Mouse (Mus musculus): ENCODE measurements around the gene Nxph3. TPM values are rescaled to one million over a fixed set of nuclear protein-coding genes. Genes with fewer than 3 reads are reported as not detected.

The Nxph3 gene
- total and polyA plus RNA-seq, 2 experiments from 2014 or later, result 9.5 to 35.7 TPM

DNA sequence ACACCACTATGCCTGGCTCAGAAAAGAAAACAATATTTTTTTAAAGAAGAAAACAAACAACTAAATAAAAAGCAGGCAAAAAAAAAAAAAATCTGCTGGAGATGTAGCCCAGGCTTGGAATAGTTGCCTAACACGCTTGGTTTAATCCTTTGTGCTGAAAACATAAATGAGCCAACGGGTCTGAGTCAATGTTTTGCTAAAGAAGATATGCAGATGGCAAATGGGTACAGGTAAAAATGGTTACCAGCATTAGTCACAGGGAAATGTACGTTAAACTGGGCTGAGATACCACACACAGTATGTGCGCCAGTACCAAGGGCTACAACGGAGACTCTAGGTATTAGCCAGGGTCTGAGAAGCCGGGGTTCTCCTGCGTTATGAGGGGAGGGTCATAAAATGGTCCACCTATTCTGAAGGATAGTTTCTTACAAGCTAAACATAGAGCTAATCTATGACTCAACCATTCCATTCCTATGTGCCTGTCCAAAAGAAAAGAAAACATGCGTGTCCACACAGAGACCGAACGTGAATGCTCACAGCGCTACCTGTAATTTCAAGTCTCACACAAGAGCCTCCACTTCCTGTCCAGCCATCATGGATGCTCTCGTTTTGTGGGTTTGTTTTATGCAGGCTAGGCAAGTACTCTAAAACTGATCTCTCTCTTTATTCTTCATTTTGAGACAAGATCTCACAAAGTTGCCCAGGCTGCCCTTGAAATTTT is 36.1 kb upstream of the Nxph3 start:
- no peaks in the 10 kb centered on the region for H3K9me3 ChIP-seq (ENCODE audit: low read length)
- H3K36me3 ChIP-seq (ENCODE audit: insufficient read depth), result no peaks in the 10 kb centered on the region
- H3K4me1 ChIP-seq (ENCODE audit: insufficient read depth), result no peaks in the 10 kb centered on the region
- no peak for TF ChIP-seq CTCF (IDR thresholded peaks at IDR 0.05; ENCODE audit: low read depth)
- no peak overlapping the region for H3K9ac ChIP-seq
- H3K27ac ChIP-seq (ENCODE audit: low read depth, low read length), result no peak overlapping the region
- no peaks in the 10 kb centered on the region for H3K27me3 ChIP-seq (ENCODE audit: insufficient read depth, low read length)
- no peak for DNase-seq
- H3K4me3 ChIP-seq (ENCODE audit: low read depth, low read length), result no peak overlapping the region
- H3K4me2 ChIP-seq (ENCODE audit: low read depth), result no peak overlapping the region
- WGBS, result 80% methylated on average over 12 of the region's 12 CpGs
- no peak for ATAC-seq

- WGBS, result 74% methylated on average over 10 of the region's 10 CpGs
- no peak for DNase-seq
- no peak overlapping the region for H3K4me2 ChIP-seq (ENCODE audit: low read depth)
- H3K4me3 ChIP-seq (ENCODE audit: low read depth, low read length), result no peak overlapping the region
- no peaks in the 10 kb centered on the region for H3K27me3 ChIP-seq (ENCODE audit: insufficient read depth, low read length)
- no peaks in the 10 kb centered on the region for H3K36me3 ChIP-seq (ENCODE audit: insufficient read depth)
- no peaks in the 10 kb centered on the region for H3K4me1 ChIP-seq (ENCODE audit: insufficient read depth)
- no peaks in the 10 kb centered on the region for H3K9me3 ChIP-seq (ENCODE audit: low read length)
- H3K9ac ChIP-seq, result no peak overlapping the region
- no peak for ATAC-seq
- no peak overlapping the region for H3K27ac ChIP-seq (ENCODE audit: low read depth, low read length)
- TF ChIP-seq CTCF (IDR thresholded peaks at IDR 0.05; ENCODE audit: low read depth), result no peak
Observed at GRCm38 (mm10) chr11:95546021-95546782, 31.8 kb upstream of the Nxph3 start.

DNA sequence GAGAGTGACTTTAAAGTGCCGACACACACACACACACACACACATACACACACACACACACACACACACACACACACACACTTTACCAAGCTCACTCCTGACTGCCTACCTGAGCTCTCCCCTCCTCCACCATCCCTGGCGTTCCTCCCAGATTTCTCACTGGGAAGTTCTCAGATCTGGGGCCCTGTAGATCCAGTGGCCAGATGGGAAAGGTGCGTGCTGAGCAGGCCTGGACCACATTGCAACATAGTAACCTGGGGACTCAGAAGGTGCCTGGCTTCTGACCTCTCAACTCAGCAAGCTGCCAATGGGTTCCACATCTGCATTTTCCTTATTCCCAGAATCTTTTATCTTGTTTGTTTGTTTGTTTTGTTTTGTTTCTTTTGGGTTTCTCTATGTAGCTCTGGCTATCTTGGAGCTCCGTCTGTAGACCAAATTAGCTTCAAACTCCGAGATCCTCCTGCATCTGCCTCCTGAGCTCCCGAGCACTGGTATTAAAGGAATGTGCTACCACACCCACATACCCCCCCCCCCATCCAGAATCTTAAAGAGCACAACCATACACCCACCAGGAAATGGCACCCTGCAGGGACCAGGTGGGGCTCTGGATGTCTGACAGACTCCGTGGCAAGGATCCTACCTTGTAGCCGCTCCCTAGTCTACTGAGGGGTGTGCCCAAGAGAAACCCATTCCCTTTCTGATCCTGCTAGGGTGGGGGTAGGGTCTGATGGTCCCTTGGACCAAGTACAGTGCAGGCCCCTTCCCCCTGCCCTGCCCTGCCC is 30.4 kb upstream of the Nxph3 start:
- H3K4me2 ChIP-seq (ENCODE audit: low read depth), result no peak overlapping the region
- TF ChIP-seq CTCF (IDR thresholded peaks at IDR 0.05; ENCODE audit: low read depth), result no peak
- no peaks in the 10 kb centered on the region for H3K9me3 ChIP-seq (ENCODE audit: low read length)
- ATAC-seq (no peak), DNase-seq (no peak)
- H3K4me3 ChIP-seq (ENCODE audit: low read depth, low read length), result no peak overlapping the region
- 90% methylated on average over 8 of the region's 8 CpGs for WGBS
- H3K27me3 ChIP-seq (ENCODE audit: insufficient read depth, low read length), result no peaks in the 10 kb centered on the region
- no peaks in the 10 kb centered on the region for H3K36me3 ChIP-seq (ENCODE audit: insufficient read depth)
- no peak overlapping the region for H3K9ac ChIP-seq
- H3K27ac ChIP-seq (ENCODE audit: low read depth, low read length), result no peak overlapping the region
- no peaks in the 10 kb centered on the region for H3K4me1 ChIP-seq (ENCODE audit: insufficient read depth)

DNA sequence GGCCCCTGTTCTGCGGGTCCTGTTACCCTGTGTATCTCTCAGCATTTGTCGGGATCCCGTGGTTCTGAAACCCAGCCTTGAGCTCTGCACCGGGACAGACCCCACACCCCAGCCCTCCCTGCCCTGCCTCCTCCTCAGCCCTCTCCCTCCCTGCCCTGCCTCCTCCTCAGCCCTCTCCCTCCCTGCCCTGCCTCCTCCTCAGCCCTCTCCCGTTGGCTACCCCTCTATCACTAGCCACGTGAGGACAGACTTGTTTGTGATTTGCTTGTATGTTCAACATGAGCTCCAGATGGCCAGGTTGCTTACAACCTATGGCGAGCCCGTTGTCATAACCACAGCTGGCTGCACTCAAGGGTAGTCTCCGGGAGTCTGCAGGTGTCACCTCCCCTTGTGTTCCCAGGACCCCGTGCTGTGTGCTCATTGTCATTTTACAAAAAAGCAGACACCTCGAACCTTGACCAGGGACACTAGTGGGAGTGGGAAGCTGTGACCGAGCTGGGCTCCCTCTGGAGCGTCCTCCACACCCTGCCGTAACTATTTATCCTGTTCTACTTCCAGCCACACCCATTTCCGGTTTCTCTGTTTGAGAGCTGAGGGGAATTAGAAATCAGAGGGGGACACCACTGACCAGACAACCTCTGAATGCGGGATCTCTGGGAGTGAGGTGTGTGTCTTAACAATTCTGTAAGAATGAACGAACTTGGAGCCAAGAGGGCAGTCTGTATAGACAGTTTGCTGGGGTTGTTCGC is 26.4 kb upstream of the Nxph3 start:
- 40% methylated on average over 18 of the region's 18 CpGs for WGBS

GRCm38 (mm10) chr11:95538378-95539104 is 24.2 kb upstream of the Nxph3 start:
- H3K9me3 ChIP-seq (ENCODE audit: low read length), result no peaks in the 10 kb centered on the region
- H3K36me3 ChIP-seq (ENCODE audit: insufficient read depth), result no peaks in the 10 kb centered on the region
- 57% methylated on average over 15 of the region's 15 CpGs for WGBS
- H3K27ac ChIP-seq (ENCODE audit: low read depth, low read length), result no peak overlapping the region
- DNase-seq (peak; percentile 27), ATAC-seq (peak; percentile 30)
- H3K4me1 ChIP-seq (ENCODE audit: insufficient read depth), result 0 out of 2 replicates have a peak, but pooled peaks cover 5% of the 10 kb centered on the region
- no peak overlapping the region for H3K9ac ChIP-seq
- no peak overlapping the region for H3K4me3 ChIP-seq (ENCODE audit: low read depth, low read length)
- H3K27me3 ChIP-seq (ENCODE audit: insufficient read depth, low read length), result no peaks in the 10 kb centered on the region
- no peak for TF ChIP-seq CTCF (IDR thresholded peaks at IDR 0.05; ENCODE audit: low read depth)
- no peak overlapping the region for H3K4me2 ChIP-seq (ENCODE audit: low read depth)

More for the DNA sequence above, 26.4 kb upstream of the Nxph3 start:
- peak; percentile 45 for ATAC-seq
- Histone ChIP-seq H3K4me1 (ENCODE audit: insufficient read depth) (0 out of 2 replicates have a peak, but pooled peaks cover 5% of the 10 kb centered on the region), H3K4me3 (ENCODE audit: low read depth, low read length) (no peak overlapping the region), H3K9ac (no peak overlapping the region), H3K36me3 (ENCODE audit: insufficient read depth) (no peaks in the 10 kb centered on the region), H3K27me3 (ENCODE audit: insufficient read depth, low read length) (no peaks in the 10 kb centered on the region), H3K4me2 (ENCODE audit: low read depth) (no peak overlapping the region), H3K27ac (ENCODE audit: low read depth, low read length) (no peak overlapping the region), H3K9me3 (ENCODE audit: low read length) (no peaks in the 10 kb centered on the region)
- TF ChIP-seq CTCF (IDR thresholded peaks at IDR 0.05; ENCODE audit: low read depth), result no peak
- no peak for DNase-seq

All from forebrain, postnatal 0 days (tissue).